Mouse (Mus musculus) MEL (cell line): Measurements from ENCODE around the gene Cab39. TPM values are rescaled to one million over a fixed set of nuclear protein-coding genes. Genes with fewer than 3 reads are reported as not detected.

Source experiments
- DNase-seq: peaks from one replicate; pipeline ENCODE4 v3.0.0; 2011; ENCODE audit warnings: low read depth, low spot score
- H3K27ac ChIP-seq: 2 replicates; pipeline ENCODE4 v1.5.1; 2012; ENCODE audit warnings: low read depth, mild to moderate bottlenecking, control low read depth, low read length, moderate library complexity; ENCODE audit not compliant: control insufficient read depth
- H3K27me3 ChIP-seq, 2 experiments: fragments of 150-350 bp in 1 of 2; sonication (generic) in 1 of 2; 2 replicates each; pipeline ENCODE4 v1.6.1; 2012; ENCODE audit warnings: low read length in 2 of 2, mild to moderate bottlenecking in 2 of 2, improper control_type of control experiment in 1 of 2, moderate library complexity in 1 of 2; ENCODE audit not compliant: insufficient read depth in 2 of 2, control insufficient read depth in 1 of 2
- H3K36me3 ChIP-seq, 2 experiments: 2 replicates each; pipeline ENCODE4 v1.6.1; 2012 to 2014; ENCODE audit warnings: low read length in 2 of 2, improper control_type of control experiment in 1 of 2, inconsistent platforms in 1 of 2, mild to moderate bottlenecking in 1 of 2; ENCODE audit not compliant: insufficient read depth in 2 of 2, control insufficient read depth in 1 of 2
- H3K4me1 ChIP-seq, 2 experiments: fragments of 150-350 bp in 1 of 2; sonication (generic) in 1 of 2; 2 replicates each; pipeline ENCODE4 v1.6.1; 2012; ENCODE audit warnings: low read length in 2 of 2, improper control_type of control experiment in 1 of 2, mild to moderate bottlenecking in 1 of 2; ENCODE audit not compliant: insufficient read depth in 2 of 2, control insufficient read depth in 1 of 2
- H3K4me3 ChIP-seq, 2 experiments: fragments of 150-350 bp in 1 of 2; sonication (generic) in 1 of 2; 2 replicates each; pipeline ENCODE4 v1.5.1; 2012; ENCODE audit warnings: low read depth in 2 of 2, low read length in 2 of 2, mild to moderate bottlenecking in 2 of 2, moderate library complexity in 2 of 2, control low read depth in 1 of 2, improper control_type of control experiment in 1 of 2; ENCODE audit not compliant: control insufficient read depth in 1 of 2, insufficient read depth in 1 of 2
- H3K79me2 ChIP-seq: 2 replicates; pipeline ENCODE4 v1.6.1; 2012; ENCODE audit warnings: mild to moderate bottlenecking, low read length, moderate library complexity; ENCODE audit not compliant: control insufficient read depth, poor library complexity, insufficient read depth
- H3K9ac ChIP-seq: 2 replicates; pipeline ENCODE4 v1.6.1; 2012; ENCODE audit warnings: low read depth, mild to moderate bottlenecking, control low read depth, low read length, moderate library complexity; ENCODE audit not compliant: control insufficient read depth, poor library complexity, severe bottlenecking
- H3K9me3 ChIP-seq: fragments of 150-350 bp; sonication (generic); replicated peaks from 2 replicates; pipeline ENCODE4 v1.6.1; 2012; ENCODE audit warnings: mild to moderate bottlenecking, low read length, improper control_type of control experiment, moderate library complexity; ENCODE audit not compliant: insufficient read depth
- CHD1 ChIP-seq: IDR thresholded peaks from 2 replicates; pipeline ENCODE4 v1.6.1; 2012; ENCODE audit warnings: low read depth, mild to moderate bottlenecking, inconsistent platforms, low read length, improper control_type of control experiment
- E2F4 ChIP-seq: IDR thresholded peaks from 2 replicates; pipeline ENCODE4 v1.6.1; 2011; ENCODE audit warnings: low read depth, low read length, improper control_type of control experiment, borderline replicate concordance
- EP300 ChIP-seq, 2 experiments: IDR thresholded peaks; 2 replicates each; pipeline ENCODE4 v1.6.1; 2011; ENCODE audit warnings: improper control_type of control experiment in 2 of 2, low read length in 2 of 2, low read depth in 1 of 2, mild to moderate bottlenecking in 1 of 2
- JUND ChIP-seq: IDR thresholded peaks from 2 replicates; pipeline ENCODE4 v1.6.1; 2011; ENCODE audit warnings: low read depth, mild to moderate bottlenecking, improper control_type of control experiment, low read length
- MAX ChIP-seq: IDR thresholded peaks from 2 replicates; pipeline ENCODE4 v1.6.1; 2011; ENCODE audit warnings: low read length, improper control_type of control experiment
- MEF2A ChIP-seq: IDR thresholded peaks from 2 replicates; pipeline ENCODE4 v1.6.1; 2014; ENCODE audit warnings: low read depth, mild to moderate bottlenecking, inconsistent platforms, low read length, improper control_type of control experiment; ENCODE audit not compliant: poor library complexity, insufficient replicate concordance, severe bottlenecking; ENCODE audit errors: extremely low read depth
- MYB ChIP-seq: IDR thresholded peaks from 2 replicates; pipeline ENCODE4 v1.6.1; 2011; ENCODE audit warnings: mild to moderate bottlenecking, low read depth, low read length, improper control_type of control experiment
- POLR2A ChIP-seq, 2 experiments: IDR thresholded peaks; 2 replicates each; pipeline ENCODE4 v1.6.1; 2011 to 2012; ENCODE audit warnings: low read length in 2 of 2, mild to moderate bottlenecking in 2 of 2, control low read depth in 1 of 2, improper control_type of control experiment in 1 of 2, low read depth in 1 of 2, moderate library complexity in 1 of 2; ENCODE audit not compliant: control insufficient read depth in 1 of 2, insufficient read depth in 1 of 2, poor library complexity in 1 of 2
- SIN3A ChIP-seq: IDR thresholded peaks from 2 replicates; pipeline ENCODE4 v1.6.1; 2012; ENCODE audit warnings: low read length, improper control_type of control experiment, inconsistent platforms
- TAL1 ChIP-seq: IDR thresholded peaks from 2 replicates; pipeline ENCODE4 v1.6.1; 2012; ENCODE audit warnings: mild to moderate bottlenecking, inconsistent platforms, low read length, moderate library complexity, mixed read lengths
- UBTF ChIP-seq: IDR thresholded peaks from 2 replicates; pipeline ENCODE4 v1.6.1; 2012; ENCODE audit warnings: low read depth, mild to moderate bottlenecking, inconsistent platforms, low read length, improper control_type of control experiment, moderate library complexity, borderline replicate concordance; ENCODE audit not compliant: insufficient read depth
- USF1 ChIP-seq: IDR thresholded peaks from 2 replicates; pipeline ENCODE4 v1.6.1; 2014; ENCODE audit warnings: low read depth, mild to moderate bottlenecking, inconsistent platforms, low read length, improper control_type of control experiment, moderate library complexity
- ZKSCAN1 ChIP-seq: IDR thresholded peaks from 2 replicates; pipeline ENCODE4 v1.6.1; 2012; ENCODE audit warnings: low read depth, mild to moderate bottlenecking, inconsistent platforms, low read length, improper control_type of control experiment, moderate library complexity
- polyA plus RNA-seq, 2 experiments: library from polyadenylated mRNA; stranded (reverse) in 1 of 2; unstranded in 1 of 2; fragments of >175 nt in 1 of 2; fragments of >200 nt in 1 of 2; gene quantifications; 2 replicates each; pipeline versions ENCODE4 v1.2.1 to v1.2.4; 2012; ENCODE audit warnings: low replicate concordance in 2 of 2, low read depth in 1 of 2; ENCODE audit not compliant: insufficient read length in 2 of 2, insufficient read depth in 1 of 2, missing spikeins in 1 of 2
- total RNA-seq: library from RNA; depleted of rRNA; stranded (reverse); fragments of 300-350 nt; gene quantifications from 2 replicates; pipeline ENCODE4 v1.2.3, GENCODE M21; 2012

Gene Cab39
- total and polyA plus RNA-seq, 3 experiments = 66.5 to 144 (median 68.7) TPM

- no peak overlapping the region for H3K9ac ChIP-seq
- TF ChIP-seq ZKSCAN1 (no peak), EP300 (IDR thresholded peaks at IDR 0.05; ENCODE audit: low read depth in 1 of 2, low read length in 2 of 2) (no peak), MAX (no peak), JUND (no peak), POLR2A (IDR thresholded peaks at IDR 0.05; ENCODE audit: control insufficient read depth in 1 of 2, insufficient read depth in 1 of 2, low read depth in 1 of 2, low read length in 2 of 2, poor library complexity in 1 of 2) (no peak), TAL1 (no peak), E2F4 (no peak), MYB (no peak), SIN3A (no peak), MEF2A (no peak)
Measured at GRCm38 (mm10) chr1:85897901-85898760, 104.9 kb downstream of the Cab39 start.

GRCm38 (mm10) chr1:85898761-85899387 lies 105.6 kb downstream of the Cab39 start:
- Histone ChIP-seq H3K27me3 (no peaks in the 10 kb centered on the region), H3K4me3 (no peak overlapping the region), H3K9ac (no peak overlapping the region), H3K9me3 (no peaks in the 10 kb centered on the region), H3K79me2 (no peaks in the 10 kb centered on the region; the same call in none of the 2 replicates), H3K27ac (no peak overlapping the region), H3K36me3 (peaks cover 0 to 26% of the 10 kb centered on the region in 2 experiments; a peak in 2 of 4 replicates), H3K4me1 (peaks cover 10 to 44% of the 10 kb centered on the region in 2 experiments)
- DNase-seq = no peak
- TF ChIP-seq UBTF (no peak), JUND (no peak), EP300 (IDR thresholded peaks at IDR 0.05; ENCODE audit: low read depth in 1 of 2, low read length in 2 of 2) (no peak), CHD1 (no peak), USF1 (no peak)

More at GRCm38 (mm10) chr1:85897901-85898760, 104.9 kb downstream of the Cab39 start:
- no peaks in the 10 kb centered on the region for H3K27me3 ChIP-seq
- H3K9me3 ChIP-seq = no peaks in the 10 kb centered on the region
- H3K4me1 ChIP-seq = peaks cover 10 to 45% of the 10 kb centered on the region in 2 experiments
- no peak overlapping the region for H3K4me3 ChIP-seq
- H3K27ac ChIP-seq = no peak overlapping the region
- peaks cover 0 to 26% of the 10 kb centered on the region in 2 experiments; a peak in 2 of 4 replicates for H3K36me3 ChIP-seq
- DNase-seq = no peak
- no peaks in the 10 kb centered on the region; the same call in none of the 2 replicates for H3K79me2 ChIP-seq
